ENCODE assay signal across 15 mouse cellular contexts in the genomic region with DNA sequence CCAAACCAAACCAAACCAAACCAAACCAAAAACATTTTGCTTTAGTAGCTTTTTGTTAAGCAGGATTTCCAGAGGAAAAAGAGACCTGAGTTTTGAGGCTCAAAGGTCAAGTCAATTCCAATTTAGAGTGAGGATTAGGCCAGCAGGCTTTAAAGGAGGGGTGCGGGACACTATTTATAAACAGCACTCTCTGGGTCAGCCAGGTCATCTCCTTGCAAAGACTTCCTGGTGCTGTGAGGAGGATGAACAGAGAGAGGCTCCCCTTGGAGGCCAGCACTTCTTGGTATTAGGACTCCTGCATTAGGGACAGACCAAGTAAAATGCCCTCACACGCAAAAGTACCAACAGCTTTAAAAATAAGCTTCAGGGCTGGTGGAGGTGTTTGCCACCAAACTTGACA.
"Had no signal": no experiment of that assay in that cellular context is flagged by ENCODE, and none has a peak within 500 bp of the region (broad histone marks: within the 10 kb centered on the region; RNA-seq: fewer than 3 reads in every experiment).

No protein-coding gene starts in this region.

- H3K9ac ChIP-seq: lung, embryonic 14.5 days; midbrain, embryonic 12.5 days; neural tube, embryonic 12.5 days; stomach, embryonic 15.5 days had no signal

- H3K4me3 ChIP-seq: midbrain, embryonic 10.5 days; midbrain, embryonic 12.5 days; neural tube, embryonic 12.5 days; stomach, embryonic 15.5 days had no signal

- H3K9me3 ChIP-seq: midbrain, embryonic 10.5 days; midbrain, embryonic 12.5 days; neural tube, embryonic 12.5 days; stomach, embryonic 15.5 days had no signal

- H3K4me2 ChIP-seq: lung, embryonic 14.5 days; midbrain, embryonic 12.5 days; neural tube, embryonic 12.5 days; stomach, embryonic 15.5 days had no signal

- H3K36me3 ChIP-seq: stomach, embryonic 15.5 days had no signal

- H3K27ac ChIP-seq: midbrain, embryonic 10.5 days; midbrain, embryonic 12.5 days; neural tube, embryonic 12.5 days; stomach, embryonic 15.5 days; stomach, postnatal 0 days had no signal

- DNase-seq: lung, adult 18-20 months; lung, embryonic 14.5 days; lung, postnatal 10 days; lung, postnatal 4 days; midbrain, embryonic 14.5 days; right cerebral cortex, postnatal 14 days; thymus, adult 2 months; thymus, postnatal 25 days; thymus, postnatal 4 days had no signal

- ATAC-seq: midbrain, embryonic 16.5 days had no signal

- H3K27me3 ChIP-seq: midbrain, embryonic 12.5 days; neural tube, embryonic 12.5 days; stomach, embryonic 15.5 days had no signal

- H3K4me1 ChIP-seq: midbrain, embryonic 12.5 days; neural tube, embryonic 12.5 days; stomach, embryonic 15.5 days had no signal
